Mouse (Mus musculus) layer of hippocampus, adult 9-10 months (tissue): Measurements from ENCODE around the gene Adgrg4.

ENCODE experiments used
- DNase-seq: peaks from one replicate; pipeline ENCODE4 v3.0.0; 2022; ENCODE audit warnings: low spot score

Gene Adgrg4

GRCm38 (mm10) chrX:56869863-56870262 lies at the start of gene Adgrg4:
Adgrg4 (plus strand) TSS chrX:56870163.
- DNase-seq: no peak

DNA sequence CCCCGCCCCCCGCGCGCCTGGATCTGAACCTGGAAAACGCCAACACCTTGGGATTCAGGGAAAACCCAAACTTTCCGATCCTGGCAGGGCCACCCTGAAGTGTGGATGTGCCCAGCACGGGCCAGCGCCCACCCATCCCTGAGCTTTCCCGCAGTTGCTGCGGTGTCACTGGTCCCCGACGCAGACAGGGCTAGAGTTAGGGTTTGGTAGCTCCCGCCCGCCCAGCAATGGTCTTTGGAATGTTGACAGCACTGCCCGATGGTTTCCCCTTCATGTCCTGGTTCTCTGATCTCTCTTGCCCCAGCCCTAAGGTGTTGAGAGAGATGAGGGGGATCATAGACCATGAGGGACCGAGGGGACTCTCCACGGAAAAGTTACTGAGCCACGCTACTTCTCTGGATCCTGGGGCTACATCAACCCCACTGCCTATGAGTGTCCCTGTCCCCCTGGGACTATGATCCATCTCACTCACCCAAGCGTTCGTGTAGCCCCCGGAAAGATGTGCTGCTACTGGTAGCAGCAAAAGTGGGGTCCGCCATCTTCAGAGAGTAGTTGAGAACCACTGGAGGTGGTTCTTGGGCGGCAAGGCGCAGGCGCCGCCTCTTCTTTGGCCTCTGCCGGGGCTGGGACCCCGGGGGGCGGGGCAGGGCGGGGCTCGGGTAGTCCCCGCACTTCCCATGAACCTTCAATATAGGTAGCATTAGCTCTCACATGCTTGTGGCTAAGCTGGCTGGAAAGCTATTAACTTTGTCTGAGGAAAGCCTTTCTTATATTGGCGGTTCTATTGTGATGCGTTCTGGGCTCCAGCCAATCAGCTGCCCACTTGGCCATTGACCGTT lies 48.0 kb upstream of the Adgrg4 start, which contains the start of gene Map7d3:
TSS of gene Map7d3 (minus strand) at position 562 of the 839 bp plus-strand sequence.
- DNase-seq: no peak

- DNase-seq: no peak
These were observed 42.5 kb upstream of the Adgrg4 start for GRCm38 (mm10) chrX:56827492-56827891.

GRCm38 (mm10) chrX:56835842-56836241 lies 34.1 kb upstream of the Adgrg4 start:
- DNase-seq: no peak

GRCm38 (mm10) chrX:56839369-56839768 lies 30.6 kb upstream of the Adgrg4 start:
- no peak for DNase-seq

GRCm38 (mm10) chrX:56841255-56841654 lies 28.7 kb upstream of the Adgrg4 start:
- DNase-seq: no peak

DNA sequence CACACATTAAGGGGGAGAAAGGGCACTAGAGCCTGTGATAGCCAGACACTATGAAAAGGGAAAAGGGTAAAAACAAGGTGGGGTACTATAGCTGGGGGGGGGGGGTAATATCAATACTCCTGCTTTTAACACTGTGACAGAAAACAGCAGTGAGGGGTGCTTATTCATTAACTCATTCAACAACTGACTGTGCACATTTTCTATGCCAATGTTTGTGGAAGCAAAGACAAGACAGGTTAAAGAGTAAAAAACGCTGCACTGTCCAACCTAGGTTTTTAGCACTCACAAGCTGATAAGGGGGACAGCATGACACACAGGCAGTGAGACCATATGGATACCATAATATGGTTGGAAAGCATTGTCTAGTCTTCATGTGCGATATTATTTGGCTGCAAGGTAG lies 142.9 kb downstream of the Adgrg4 start:
- no peak for DNase-seq

- DNase-seq: no peak
These were observed 172.8 kb downstream of the Adgrg4 start, which contains the start of gene Brs3 for GRCm38 (mm10) chrX:57042774-57043173. Brs3 (plus strand) TSS chrX:57043074.

- no peak for DNase-seq
These were observed 173.9 kb downstream of the Adgrg4 start for GRCm38 (mm10) chrX:57043869-57044268.
